Mouse (Mus musculus) G1E (cell line): ENCODE measurements around the gene Zfp217.

Source experiments
- CTCF ChIP-seq: IDR thresholded peaks from 2 replicates; pipeline ENCODE4 v1.5.1; 2012; ENCODE audit warnings: low read depth, low read length, inconsistent platforms, mixed read lengths
- GATA1 ChIP-seq: IDR thresholded peaks from 2 replicates; pipeline ENCODE4 v1.6.1; 2012; ENCODE audit warnings: borderline replicate concordance, low read length, inconsistent platforms, mixed read lengths
- POLR2AphosphoS5 ChIP-seq: IDR thresholded peaks from 2 replicates; pipeline ENCODE4 v1.6.1; 2012; ENCODE audit warnings: low read depth, low read length, inconsistent platforms; ENCODE audit not compliant: insufficient replicate concordance

GRCm38 (mm10) chr2:170184175-170184983, 36.5 kb upstream of the Zfp217 start:
- TF ChIP-seq GATA1: no peak
- TF ChIP-seq CTCF: no peak
- TF ChIP-seq POLR2AphosphoS5: no peak
